Mouse (Mus musculus): Measurements from ENCODE around the gene Il2rb. TPM values are rescaled to one million over a fixed set of nuclear protein-coding genes. Genes with fewer than 3 reads are reported as not detected.

Il2rb gene
- polyA plus RNA-seq, 1 experiment from 2014 or later = 0.24 TPM

GRCm38 (mm10) chr15:78476878-78477277, 18.2 kb downstream of the Il2rb start:
- peaks cover 6% of the 10 kb centered on the region; the same call in 1 of the 2 replicates for H3K27me3 ChIP-seq
- no peaks in the 10 kb centered on the region for H3K36me3 ChIP-seq
- no peak overlapping the region for H3K9ac ChIP-seq
- no peak overlapping the region for H3K4me2 ChIP-seq (replicated peaks)
- no peak overlapping the region for H3K27ac ChIP-seq
- no peaks in the 10 kb centered on the region for H3K9me3 ChIP-seq
- no peak overlapping the region for H3K4me3 ChIP-seq
- no peaks in the 10 kb centered on the region for H3K4me1 ChIP-seq
- no peak for ATAC-seq (ENCODE audit: low FRiP score, low read depth)
- WGBS = 81% methylated on average over 1 of the region's 1 CpGs

GRCm38 (mm10) chr15:78475604-78476031, 19.5 kb downstream of the Il2rb start:
- no peaks in the 10 kb centered on the region for H3K36me3 ChIP-seq
- H3K4me2 ChIP-seq (replicated peaks) = no peak overlapping the region
- WGBS = 56% methylated on average over 3 of the region's 3 CpGs
- no peak overlapping the region for H3K4me3 ChIP-seq
- H3K9ac ChIP-seq = no peak overlapping the region
- no peak for ATAC-seq (ENCODE audit: low FRiP score, low read depth)
- H3K27ac ChIP-seq = no peak overlapping the region
- no peaks in the 10 kb centered on the region for H3K4me1 ChIP-seq
- H3K9me3 ChIP-seq = no peaks in the 10 kb centered on the region
- peaks cover 6% of the 10 kb centered on the region; the same call in 1 of the 2 replicates for H3K27me3 ChIP-seq

GRCm38 (mm10) chr15:78473442-78473841, 21.6 kb downstream of the Il2rb start:
- 83% methylated on average over 6 of the region's 6 CpGs for WGBS
- Histone ChIP-seq H3K9ac (no peak overlapping the region), H3K27ac (no peak overlapping the region), H3K27me3 (peaks cover 6% of the 10 kb centered on the region; the same call in 1 of the 2 replicates), H3K4me3 (no peak overlapping the region), H3K4me2 (replicated peaks) (no peak overlapping the region), H3K4me1 (no peaks in the 10 kb centered on the region), H3K36me3 (no peaks in the 10 kb centered on the region), H3K9me3 (no peaks in the 10 kb centered on the region)
- ATAC-seq (ENCODE audit: low FRiP score, low read depth) = no peak

- no peak for ATAC-seq (ENCODE audit: low FRiP score, low read depth)
- Histone ChIP-seq H3K36me3 (no peaks in the 10 kb centered on the region), H3K9ac (no peak overlapping the region), H3K4me2 (replicated peaks) (no peak overlapping the region), H3K4me1 (no peaks in the 10 kb centered on the region), H3K4me3 (no peak overlapping the region), H3K27ac (no peak overlapping the region), H3K9me3 (no peaks in the 10 kb centered on the region), H3K27me3 (peaks cover 6% of the 10 kb centered on the region; the same call in 1 of the 2 replicates)
- WGBS = 40% methylated on average over 7 of the region's 7 CpGs
Observed at GRCm38 (mm10) chr15:78471902-78472301, 23.2 kb downstream of the Il2rb start.

GRCm38 (mm10) chr15:78470495-78471276, 24.4 kb downstream of the Il2rb start:
- no peak overlapping the region for H3K4me2 ChIP-seq (replicated peaks)
- H3K27ac ChIP-seq = no peak overlapping the region
- H3K9me3 ChIP-seq = no peaks in the 10 kb centered on the region
- WGBS = 73% methylated on average over 4 of the region's 4 CpGs
- H3K9ac ChIP-seq = no peak overlapping the region
- H3K4me1 ChIP-seq = no peaks in the 10 kb centered on the region
- H3K36me3 ChIP-seq = no peaks in the 10 kb centered on the region
- H3K4me3 ChIP-seq = no peak overlapping the region
- 0 out of 2 replicates have a peak, but pooled peaks cover 6% of the 10 kb centered on the region for H3K27me3 ChIP-seq
- no peak for ATAC-seq (ENCODE audit: low FRiP score, low read depth)

- Histone ChIP-seq H3K4me1 (no peaks in the 10 kb centered on the region), H3K36me3 (no peaks in the 10 kb centered on the region), H3K4me2 (replicated peaks) (no peak within 1 kb of the TSS), H3K27me3 (no peaks in the 10 kb centered on the region), H3K27ac (no peak within 1 kb of the TSS), H3K9me3 (no peaks in the 10 kb centered on the region), H3K9ac (no peak within 1 kb of the TSS), H3K4me3 (no peak within 1 kb of the TSS)
- ATAC-seq (ENCODE audit: low FRiP score, low read depth) = no peak
- WGBS = 83% methylated on average over 7 of the region's 7 CpGs
Observed at GRCm38 (mm10) chr15:78468379-78468937, 26.6 kb downstream of the Il2rb start, which contains the start of gene Tmprss6. Tmprss6 (minus strand) TSS chr15:78468634.

GRCm38 (mm10) chr15:78467570-78467969, 27.5 kb downstream of the Il2rb start:
- no peaks in the 10 kb centered on the region for H3K9me3 ChIP-seq
- H3K4me1 ChIP-seq = no peaks in the 10 kb centered on the region
- no peak overlapping the region for H3K9ac ChIP-seq
- H3K4me2 ChIP-seq (replicated peaks) = no peak overlapping the region
- ATAC-seq (ENCODE audit: low FRiP score, low read depth) = no peak
- WGBS = 92% methylated on average over 7 of the region's 7 CpGs
- no peaks in the 10 kb centered on the region for H3K36me3 ChIP-seq
- H3K27ac ChIP-seq = no peak overlapping the region
- H3K4me3 ChIP-seq = no peak overlapping the region
- H3K27me3 ChIP-seq = no peaks in the 10 kb centered on the region

- ATAC-seq (ENCODE audit: low FRiP score, low read depth) = no peak
- H3K27ac ChIP-seq = no peak overlapping the region
- no peaks in the 10 kb centered on the region for H3K4me1 ChIP-seq
- H3K9ac ChIP-seq = no peak overlapping the region
- no peaks in the 10 kb centered on the region for H3K27me3 ChIP-seq
- no peaks in the 10 kb centered on the region for H3K9me3 ChIP-seq
- no peak overlapping the region for H3K4me2 ChIP-seq (replicated peaks)
- no peaks in the 10 kb centered on the region for H3K36me3 ChIP-seq
- no peak overlapping the region for H3K4me3 ChIP-seq
- 37% methylated on average over 6 of the region's 6 CpGs for WGBS
Observed at GRCm38 (mm10) chr15:78466809-78467208, 28.3 kb downstream of the Il2rb start.

- Histone ChIP-seq H3K9ac (no peak overlapping the region), H3K27ac (no peak overlapping the region), H3K4me3 (no peak overlapping the region), H3K4me1 (no peaks in the 10 kb centered on the region), H3K36me3 (no peaks in the 10 kb centered on the region), H3K27me3 (no peaks in the 10 kb centered on the region), H3K9me3 (no peaks in the 10 kb centered on the region), H3K4me2 (replicated peaks) (no peak overlapping the region)
- no peak for ATAC-seq (ENCODE audit: low FRiP score, low read depth)
- 50% methylated on average over 2 of the region's 2 CpGs for WGBS
Observed at GRCm38 (mm10) chr15:78462981-78463380, 32.1 kb downstream of the Il2rb start.

GRCm38 (mm10) chr15:78457193-78457592, 37.9 kb downstream of the Il2rb start:
- H3K9me3 ChIP-seq = no peaks in the 10 kb centered on the region
- H3K4me2 ChIP-seq (replicated peaks) = no peak overlapping the region
- H3K27ac ChIP-seq = no peak overlapping the region
- 76% methylated on average over 10 of the region's 10 CpGs for WGBS
- no peak overlapping the region for H3K9ac ChIP-seq
- no peaks in the 10 kb centered on the region for H3K27me3 ChIP-seq
- no peak overlapping the region for H3K4me3 ChIP-seq
- no peaks in the 10 kb centered on the region for H3K36me3 ChIP-seq
- peaks cover 10% of the 10 kb centered on the region for H3K4me1 ChIP-seq
- ATAC-seq (ENCODE audit: low FRiP score, low read depth) = no peak

- 28% methylated on average over 7 of the region's 7 CpGs for WGBS
- no peaks in the 10 kb centered on the region for H3K36me3 ChIP-seq
- H3K27ac ChIP-seq = no peak overlapping the region
- no peaks in the 10 kb centered on the region for H3K27me3 ChIP-seq
- H3K4me1 ChIP-seq = peaks cover 12% of the 10 kb centered on the region
- no peak overlapping the region for H3K9ac ChIP-seq
- no peaks in the 10 kb centered on the region for H3K9me3 ChIP-seq
- H3K4me3 ChIP-seq = no peak overlapping the region
- ATAC-seq (ENCODE audit: low FRiP score, low read depth) = no peak
- no peak overlapping the region for H3K4me2 ChIP-seq (replicated peaks)
Observed at GRCm38 (mm10) chr15:78456051-78456450, 39.0 kb downstream of the Il2rb start.

- no peak overlapping the region for H3K4me3 ChIP-seq
- no peak overlapping the region for H3K9ac ChIP-seq
- H3K36me3 ChIP-seq = no peaks in the 10 kb centered on the region
- H3K27ac ChIP-seq = no peak overlapping the region
- H3K4me1 ChIP-seq = peaks cover 12% of the 10 kb centered on the region
- H3K27me3 ChIP-seq = no peaks in the 10 kb centered on the region
- no peak for ATAC-seq (ENCODE audit: low FRiP score, low read depth)
- no peaks in the 10 kb centered on the region for H3K9me3 ChIP-seq
- no peak overlapping the region for H3K4me2 ChIP-seq (replicated peaks)
- 76% methylated on average over 4 of the region's 4 CpGs for WGBS
Observed at GRCm38 (mm10) chr15:78455168-78455567, 39.9 kb downstream of the Il2rb start.
